Mouse (Mus musculus) liver (tissue): ENCODE data around the gene Ccs.
"Not testable (repeated sequence)": the region's sequence is repeated elsewhere in the genome, so short reads cannot be mapped to it uniquely, and the experiment has no call there.

Source experiments
- DNase-seq: peaks from one replicate; pipeline ENCODE4 v3.0.0-alpha.2; 2020; ENCODE audit warnings: mixed read lengths

Gene Ccs

GRCm38 (mm10) chr19:4839149-4839548, at the start of gene Ccs, which contains the start of gene Ccdc87:
Gene Ccs, minus strand, starts transcription at chr19:4839332.
Gene Ccdc87, plus strand, starts transcription at chr19:4839366.
- DNase-seq, result peak; percentile 97

- peak; percentile 72 for DNase-seq
These were observed 44.8 kb upstream of the Ccs start for GRCm38 (mm10) chr19:4883961-4884360.

GRCm38 (mm10) chr19:4879324-4879703, 40.2 kb upstream of the Ccs start:
- DNase-seq, result no peak

DNA sequence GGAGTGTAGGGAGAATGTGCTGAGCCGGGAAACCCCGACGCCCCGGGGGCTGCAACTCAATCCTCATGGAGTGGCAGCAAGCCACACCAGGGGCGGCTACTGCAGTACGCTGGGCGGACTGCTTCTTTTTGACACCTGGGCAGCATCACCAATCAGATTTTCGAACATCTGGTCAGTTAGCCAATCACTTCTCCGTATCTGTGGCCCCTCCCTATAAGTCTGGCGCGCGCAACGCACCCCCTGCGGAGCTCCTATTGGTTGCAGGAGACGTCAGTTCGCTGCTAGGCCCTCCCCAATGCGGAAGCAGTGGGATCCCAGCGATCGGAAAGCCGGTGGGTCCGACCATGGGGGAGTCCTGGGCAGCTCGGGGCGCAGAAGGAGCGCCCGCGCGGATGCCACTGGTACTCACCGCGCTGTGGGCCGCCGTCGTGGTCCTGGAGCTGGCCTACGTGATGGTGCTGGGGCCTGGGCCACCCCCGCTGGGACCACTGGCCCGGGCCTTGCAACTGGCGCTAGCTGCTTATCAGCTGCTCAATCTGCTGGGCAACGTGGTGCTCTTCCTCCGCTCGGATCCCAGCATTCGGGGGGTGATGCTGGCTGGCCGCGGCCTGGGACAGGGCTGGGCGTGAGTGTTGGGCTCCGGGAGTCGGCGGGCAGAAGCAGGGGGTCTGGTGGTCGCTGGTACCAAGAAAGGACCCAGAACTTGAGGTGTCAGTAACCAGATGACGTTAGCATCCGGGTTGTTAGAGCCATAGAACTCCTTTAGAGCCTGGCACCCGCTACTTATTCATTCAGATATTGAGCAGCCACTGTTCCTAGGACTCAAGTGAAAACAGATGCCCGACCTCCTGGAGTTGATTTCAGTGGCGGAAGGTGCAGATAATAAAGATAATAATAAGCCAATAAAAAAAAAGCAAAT, 39.5 kb upstream of the Ccs start, which contains the start of gene Zdhhc24:
TSS of gene Zdhhc24 (plus strand) at position 264 of the 919 bp plus-strand sequence.
- DNase-seq, result peak; percentile 97

DNA sequence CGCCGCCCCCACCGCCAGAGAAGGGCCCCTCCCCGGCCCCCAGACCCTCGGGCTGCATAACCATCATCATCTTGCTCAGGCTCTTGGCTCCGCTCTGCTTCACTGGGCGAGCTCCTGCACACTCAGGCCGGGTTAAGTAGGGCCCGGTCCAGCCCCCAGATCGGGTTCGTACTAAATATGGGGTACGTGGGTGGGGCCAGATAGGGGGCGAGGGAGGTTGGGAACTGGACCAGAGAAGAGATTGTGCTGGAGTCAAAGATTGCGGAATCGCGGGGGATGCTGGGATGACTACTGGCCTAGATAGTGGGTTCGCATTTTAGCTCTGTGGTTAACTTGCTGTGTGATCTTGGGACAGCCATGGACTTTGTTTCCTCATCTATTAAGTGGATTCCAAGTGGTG, 38.7 kb upstream of the Ccs start, which contains the start of gene Actn3:
TSS of gene Actn3 (minus strand) at position 125 of the 400 bp plus-strand sequence.
- DNase-seq, result peak; percentile 33

DNA sequence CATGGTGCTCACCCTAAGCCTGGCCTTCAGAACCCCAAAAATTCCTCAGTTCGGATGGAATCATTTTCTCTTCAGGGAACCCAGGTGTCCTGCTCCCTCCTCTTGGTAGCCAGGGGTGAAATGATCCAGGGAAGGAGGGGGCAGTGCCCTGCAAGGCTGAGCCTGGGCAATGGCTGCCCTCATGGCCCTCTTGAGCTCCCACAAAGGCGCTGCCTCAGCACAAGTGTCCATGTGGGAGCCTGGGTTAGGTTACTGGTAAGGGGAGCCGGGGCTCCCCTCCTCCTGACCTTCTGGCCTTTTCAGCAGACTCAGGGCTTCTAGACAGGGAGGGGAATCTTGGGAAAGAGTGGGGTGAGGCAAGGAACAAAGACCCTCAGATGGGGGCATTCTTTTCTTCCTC, 37.6 kb upstream of the Ccs start:
- DNase-seq, result no peak

- no peak for DNase-seq
These were observed 37.1 kb upstream of the Ccs start for GRCm38 (mm10) chr19:4876241-4876640.

- DNase-seq, result not testable (repeated sequence)
These were observed 35.5 kb upstream of the Ccs start for GRCm38 (mm10) chr19:4874613-4875012.

DNA sequence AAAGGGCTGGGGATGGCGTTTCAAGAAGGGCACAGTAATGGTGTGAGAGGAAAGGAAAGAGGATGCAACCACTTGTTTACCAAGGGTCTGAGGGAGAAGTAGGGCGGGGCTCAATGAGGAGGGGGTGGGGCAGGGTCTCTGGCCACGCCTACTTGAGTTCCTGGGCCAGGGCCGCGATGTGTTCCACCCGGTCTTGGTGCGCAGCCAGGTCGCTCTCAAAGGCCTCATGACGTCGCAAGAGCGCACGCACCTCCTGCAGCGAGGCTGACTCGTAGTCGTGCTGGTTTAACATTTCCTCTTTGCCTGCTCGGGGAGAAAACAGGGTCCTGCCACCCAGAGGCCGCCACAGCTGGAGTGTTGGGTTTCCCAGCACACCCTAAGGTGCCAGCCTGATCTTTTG, 26.0 kb upstream of the Ccs start:
- no peak for DNase-seq

DNA sequence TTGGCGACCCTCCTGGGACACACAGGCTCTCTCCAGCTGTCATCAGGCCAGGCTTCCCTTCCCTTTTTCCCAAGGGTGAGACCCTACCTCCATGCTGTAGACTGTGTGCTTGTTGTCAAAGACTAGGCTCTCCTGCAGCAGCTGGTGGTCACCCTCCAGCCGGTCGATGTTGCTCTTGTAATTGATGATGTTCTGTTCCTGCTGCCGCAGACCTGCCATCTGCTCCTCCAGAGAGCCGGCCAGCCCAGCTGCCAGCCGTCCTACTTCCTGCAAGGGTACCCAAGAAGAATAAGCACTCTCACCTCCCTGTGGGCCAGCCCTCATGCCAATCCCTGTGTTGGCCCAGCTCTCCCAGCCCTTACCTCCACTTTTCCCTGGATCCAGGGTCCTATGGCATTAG, 23.9 kb upstream of the Ccs start:
- no peak for DNase-seq

DNA sequence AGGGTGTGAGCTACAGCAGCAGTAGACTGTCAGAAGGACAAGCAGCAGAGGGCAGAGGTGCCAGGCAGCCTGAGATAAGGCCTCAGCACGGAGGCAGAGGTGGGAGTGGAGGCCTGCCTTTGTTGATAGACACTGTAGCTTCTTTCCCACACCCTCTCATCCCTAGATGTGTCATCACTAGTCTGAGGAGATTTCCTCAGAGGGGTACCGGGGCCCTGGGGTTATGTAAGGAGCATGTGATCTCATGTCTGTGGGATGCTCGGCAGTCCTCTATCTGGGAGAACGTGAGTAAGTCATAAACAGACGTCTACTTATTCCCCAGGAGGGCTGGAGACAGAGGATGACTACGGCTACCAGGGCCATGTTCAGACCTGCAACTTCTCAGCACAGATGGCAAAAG, 19.9 kb upstream of the Ccs start:
- DNase-seq, result peak; percentile 90

DNA sequence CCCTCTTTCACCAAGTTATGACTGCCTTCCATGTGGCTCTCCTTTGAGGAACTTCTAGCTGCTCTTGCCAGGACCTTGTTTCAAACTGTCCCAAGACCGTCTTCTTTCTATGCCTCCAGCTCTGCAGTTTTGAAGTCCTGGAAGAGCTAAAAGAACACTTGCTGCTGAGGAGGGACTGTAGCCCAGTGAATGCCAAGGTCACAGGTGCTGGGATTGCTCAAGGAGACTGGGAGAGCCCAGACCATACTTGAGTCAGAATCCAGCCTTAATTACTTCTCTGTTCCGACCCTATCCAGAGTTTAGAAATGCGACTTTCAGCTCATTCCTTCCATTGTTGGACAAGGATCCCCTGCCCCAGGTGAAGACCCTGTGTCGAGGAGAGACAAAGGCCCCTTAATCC, 16.8 kb upstream of the Ccs start:
- DNase-seq, result no peak

GRCm38 (mm10) chr19:4855470-4855820, 16.3 kb upstream of the Ccs start:
- no peak for DNase-seq

- peak; percentile 81 for DNase-seq
These were observed 15.7 kb upstream of the Ccs start, which contains the start of gene Ctsf for GRCm38 (mm10) chr19:4854552-4855469. Gene Ctsf, plus strand, starts transcription at chr19:4855130.

DNA sequence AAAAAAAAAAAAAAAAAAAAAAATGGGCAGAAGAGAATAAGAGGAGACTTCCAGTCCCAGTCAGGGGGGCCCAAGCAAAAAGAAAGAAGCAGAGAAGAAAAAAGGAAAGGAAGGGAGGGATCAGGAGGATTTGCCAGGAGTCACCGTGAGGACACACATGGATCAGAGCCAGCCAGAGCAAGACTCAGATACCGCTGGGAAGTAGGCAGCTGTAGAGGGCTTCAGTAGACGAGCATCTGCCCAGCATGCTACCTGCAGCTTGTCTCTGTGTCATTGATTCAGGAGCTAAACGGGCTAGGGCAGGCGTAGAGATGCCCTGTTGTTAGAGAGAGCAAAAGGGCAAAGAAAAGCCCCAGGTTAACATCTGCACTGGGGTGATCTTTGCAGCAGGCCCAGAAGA, 11.1 kb upstream of the Ccs start:
- no peak for DNase-seq

- no peak for DNase-seq
These were observed 10.7 kb upstream of the Ccs start for GRCm38 (mm10) chr19:4849800-4850199.

- peak; percentile 29 for DNase-seq
These were observed 8.4 kb upstream of the Ccs start for GRCm38 (mm10) chr19:4847490-4847889.

GRCm38 (mm10) chr19:4845846-4846245, 6.7 kb upstream of the Ccs start:
- no peak for DNase-seq

GRCm38 (mm10) chr19:4842611-4843010, 3.5 kb upstream of the Ccs start:
- DNase-seq, result no peak

GRCm38 (mm10) chr19:4840848-4841247, 1.7 kb upstream of the Ccs start:
- no peak for DNase-seq

DNA sequence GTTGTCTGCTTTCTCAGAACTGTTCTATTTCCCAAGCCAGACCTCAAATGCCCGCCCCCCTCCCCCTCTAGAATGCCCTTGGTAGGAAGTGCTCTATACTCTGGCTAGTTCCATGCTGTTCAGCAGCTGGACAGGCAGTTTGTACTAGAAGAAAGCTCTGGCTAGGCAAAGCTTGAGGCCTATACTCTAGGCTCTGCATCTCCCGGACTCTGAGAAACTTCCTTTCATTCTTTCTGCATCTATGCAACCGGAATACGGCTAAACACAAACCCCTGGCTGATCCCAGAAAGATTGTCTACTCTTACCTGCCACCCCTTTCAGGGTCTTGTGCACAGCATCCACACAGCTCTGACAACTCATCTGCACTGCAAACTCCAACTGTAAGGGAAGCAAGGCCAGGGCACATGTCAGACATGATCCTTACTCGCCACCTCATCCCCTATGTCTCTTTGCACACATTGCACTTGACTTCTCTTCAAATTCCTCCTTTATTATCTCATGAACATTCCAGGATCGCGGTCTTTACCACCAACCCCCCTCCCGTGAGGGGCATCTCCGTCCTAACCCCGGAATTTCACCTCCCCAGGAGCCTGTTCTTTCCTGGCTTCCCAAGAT, 499 bp downstream of the Ccs start:
- no peak for DNase-seq

- DNase-seq, result no peak
These were observed 2.1 kb downstream of the Ccs start for GRCm38 (mm10) chr19:4837049-4837448.

- DNase-seq, result no peak
These were observed 3.0 kb downstream of the Ccs start for GRCm38 (mm10) chr19:4836096-4836495.
